Mouse (Mus musculus) embryonic fibroblast, embryonic 13.5 days (primary cell): Measurements from ENCODE around the gene Atg13. TPM values are rescaled to one million over a fixed set of nuclear protein-coding genes. Genes with fewer than 3 reads are reported as not detected.

Experiments
- H3K27ac ChIP-seq: 2 replicates; pipeline ENCODE4 v1.5.1; 2012; ENCODE audit warnings: low read length, control low read depth, inconsistent platforms; ENCODE audit not compliant: insufficient read depth
- H3K4me1 ChIP-seq: 2 replicates; pipeline ENCODE4 v1.6.1; 2011; ENCODE audit warnings: low read length; ENCODE audit not compliant: control insufficient read depth, insufficient read depth
- H3K4me3 ChIP-seq: 2 replicates; pipeline ENCODE4 v1.5.1; 2011; ENCODE audit warnings: mild to moderate bottlenecking, control low read depth, low read length; ENCODE audit not compliant: insufficient read depth
- CTCF ChIP-seq: IDR thresholded peaks from 2 replicates; pipeline ENCODE4 v1.5.1; 2011; ENCODE audit warnings: mild to moderate bottlenecking, control low read depth, low read length, moderate library complexity, borderline replicate concordance; ENCODE audit not compliant: insufficient read depth
- POLR2A ChIP-seq: IDR thresholded peaks from 2 replicates; pipeline ENCODE4 v1.6.1; 2011; ENCODE audit warnings: low read depth, mild to moderate bottlenecking, control low read depth, low read length, moderate library complexity
- polyA plus RNA-seq: library from polyadenylated mRNA; stranded (reverse); fragments of >200 nt; gene quantifications from 2 replicates; pipeline ENCODE4 v1.2.4, GENCODE M21; 2011; ENCODE audit warnings: low read depth; ENCODE audit not compliant: missing spikeins, insufficient read length

Gene Atg13
- polyA plus RNA-seq, 1 experiment: 19.8 TPM

DNA sequence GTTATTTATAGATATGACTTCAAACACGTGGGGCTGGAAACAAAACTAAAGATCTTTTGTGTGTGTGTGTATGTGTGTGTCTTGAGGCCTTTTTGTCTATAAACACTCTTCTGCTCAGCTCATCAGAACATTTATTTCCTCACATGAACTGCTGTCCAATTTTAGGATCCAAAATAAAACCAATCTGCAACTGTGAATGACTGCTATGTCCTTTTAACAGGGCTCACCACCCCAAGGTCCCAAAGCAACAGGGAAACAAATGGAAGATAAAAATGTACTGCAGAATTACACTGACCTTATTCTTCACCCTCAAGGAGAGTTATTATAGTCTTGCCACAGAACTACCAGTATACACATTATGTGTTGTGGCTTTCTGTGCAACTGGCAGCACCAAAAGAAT is 11.2 kb downstream of the Atg13 start:
- Histone ChIP-seq H3K4me3 (no peak overlapping the region), H3K27ac (no peak overlapping the region), H3K4me1 (no peaks in the 10 kb centered on the region)
- TF ChIP-seq POLR2A (no peak), CTCF (no peak)

- TF ChIP-seq POLR2A: no peak
- TF ChIP-seq CTCF: no peak
- Histone ChIP-seq H3K27ac (no peak overlapping the region), H3K4me3 (no peak overlapping the region), H3K4me1 (no peaks in the 10 kb centered on the region)
Observed at GRCm38 (mm10) chr2:91696225-91696590, 14.2 kb downstream of the Atg13 start.

- H3K27ac ChIP-seq: no peak overlapping the region
- no peak for TF ChIP-seq CTCF
- TF ChIP-seq POLR2A: no peak
- no peak overlapping the region for H3K4me3 ChIP-seq
Observed at GRCm38 (mm10) chr2:91695436-91696224, 14.7 kb downstream of the Atg13 start.

DNA sequence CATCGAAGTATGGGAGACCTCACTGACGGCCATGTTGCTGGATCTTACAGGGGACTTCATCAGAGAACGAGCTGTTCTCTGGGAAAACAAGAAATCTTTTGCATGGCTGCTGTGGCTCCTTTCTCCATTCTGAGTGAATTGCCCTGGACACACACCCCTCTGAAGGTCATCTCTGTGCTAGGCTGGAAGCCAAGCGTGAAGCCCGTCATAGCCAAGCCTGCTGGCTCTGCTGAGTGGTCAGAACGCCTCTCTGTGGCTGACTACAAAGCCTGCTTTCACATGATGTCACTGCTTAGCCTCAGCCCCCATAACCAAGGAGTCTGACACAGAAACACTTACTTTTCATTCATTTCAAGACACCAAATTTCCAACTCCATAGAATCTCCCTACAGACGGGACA is 20.9 kb downstream of the Atg13 start:
- no peak overlapping the region for H3K4me3 ChIP-seq
- H3K27ac ChIP-seq: no peak overlapping the region
- TF ChIP-seq POLR2A: no peak
- no peak for TF ChIP-seq CTCF
- H3K4me1 ChIP-seq: no peaks in the 10 kb centered on the region

More at GRCm38 (mm10) chr2:91695436-91696224, 14.7 kb downstream of the Atg13 start:
- no peaks in the 10 kb centered on the region for H3K4me1 ChIP-seq

GRCm38 (mm10) chr2:91683919-91684318 is 26.5 kb downstream of the Atg13 start:
- no peak overlapping the region for H3K27ac ChIP-seq
- TF ChIP-seq POLR2A (no peak), CTCF (no peak)
- H3K4me1 ChIP-seq: no peaks in the 10 kb centered on the region
- H3K4me3 ChIP-seq: no peak overlapping the region

GRCm38 (mm10) chr2:91682850-91683249 is 27.5 kb downstream of the Atg13 start:
- TF ChIP-seq CTCF (0 out of 2 replicates have a peak, but pooled peaks have one; percentile 11), POLR2A (no peak)
- no peaks in the 10 kb centered on the region for H3K4me1 ChIP-seq
- no peak overlapping the region for H3K27ac ChIP-seq
- H3K4me3 ChIP-seq: no peak overlapping the region

DNA sequence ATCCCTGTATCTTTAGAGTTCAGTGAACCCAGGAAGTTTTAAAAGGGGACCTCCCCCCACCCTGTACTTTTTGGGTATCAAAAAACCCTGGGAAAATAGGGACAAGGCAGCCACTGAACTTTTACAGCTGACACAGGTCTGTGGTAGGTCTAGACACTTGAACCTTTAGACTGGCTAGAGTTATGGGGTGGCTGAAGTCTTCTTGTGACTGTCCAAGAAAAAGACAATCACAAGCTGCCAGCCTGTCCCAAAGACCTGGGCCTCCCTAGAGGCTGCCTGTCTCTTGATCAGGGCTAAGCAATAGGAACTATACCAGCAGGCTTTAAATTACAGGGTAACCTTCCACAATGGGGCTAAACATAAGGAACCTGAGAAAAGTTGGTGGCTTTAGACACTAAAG is 33.4 kb downstream of the Atg13 start:
- no peak overlapping the region for H3K27ac ChIP-seq
- H3K4me3 ChIP-seq: no peak overlapping the region
- H3K4me1 ChIP-seq: no peaks in the 10 kb centered on the region
- TF ChIP-seq CTCF (no peak), POLR2A (no peak)

- Histone ChIP-seq H3K27ac (no peak overlapping the region), H3K4me3 (no peak overlapping the region), H3K4me1 (no peaks in the 10 kb centered on the region)
- no peak for TF ChIP-seq CTCF
- no peak for TF ChIP-seq POLR2A
Observed at GRCm38 (mm10) chr2:91676420-91676819, 34.0 kb downstream of the Atg13 start.

DNA sequence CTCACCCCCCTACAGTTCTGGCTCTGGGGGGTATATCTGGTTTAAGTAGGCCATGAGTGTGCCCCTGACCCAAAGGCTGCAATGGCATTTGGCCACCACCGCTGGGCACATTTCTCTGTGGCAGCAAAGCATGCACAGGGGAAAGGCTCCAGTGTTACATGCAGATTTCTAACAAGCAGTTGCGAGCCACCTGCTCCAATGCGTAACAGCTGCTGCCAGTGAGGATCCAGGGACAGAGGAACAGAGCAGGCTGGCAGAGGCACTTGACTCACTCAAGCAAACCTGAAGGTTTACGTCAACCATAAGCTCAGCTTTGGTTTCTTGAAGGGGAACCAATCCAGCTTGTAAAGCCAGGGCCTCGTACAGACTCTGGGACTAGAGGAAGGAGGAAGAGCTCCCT is 35.5 kb downstream of the Atg13 start:
- H3K4me3 ChIP-seq: no peak overlapping the region
- H3K27ac ChIP-seq: no peak overlapping the region
- TF ChIP-seq POLR2A (no peak), CTCF (no peak)
- H3K4me1 ChIP-seq: no peaks in the 10 kb centered on the region

DNA sequence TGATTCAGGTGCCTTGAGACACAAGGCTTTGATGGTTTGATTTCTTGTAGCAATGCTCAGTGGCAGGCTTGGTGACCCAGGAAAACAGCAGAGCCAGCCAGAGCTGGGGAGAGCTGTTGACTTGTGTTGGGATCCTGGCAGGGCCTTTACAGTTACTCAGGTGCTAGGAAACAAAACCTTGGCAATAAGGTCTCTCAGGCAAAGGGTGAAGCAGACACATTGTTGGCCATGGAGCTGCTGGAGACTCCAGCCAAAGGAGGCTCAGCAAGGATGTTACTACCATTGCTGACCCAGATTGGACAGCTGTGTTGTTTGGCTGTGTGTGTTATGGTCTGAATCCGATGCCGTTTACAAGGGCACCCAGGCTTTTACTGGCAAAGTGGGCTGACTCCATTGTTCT is 36.8 kb downstream of the Atg13 start:
- no peak overlapping the region for H3K27ac ChIP-seq
- TF ChIP-seq CTCF: no peak
- no peak for TF ChIP-seq POLR2A
- no peak overlapping the region for H3K4me3 ChIP-seq
- H3K4me1 ChIP-seq: no peaks in the 10 kb centered on the region

GRCm38 (mm10) chr2:91670038-91670437 is 40.3 kb downstream of the Atg13 start:
- Histone ChIP-seq H3K4me1 (no peaks in the 10 kb centered on the region), H3K27ac (no peak overlapping the region), H3K4me3 (no peak overlapping the region)
- TF ChIP-seq POLR2A (no peak), CTCF (no peak)
